Mouse (Mus musculus): ENCODE measurements at regions not wholly inside any gene's neighbourhood (a gene's known extent, or its start where the extent isn't known, plus 50 kb on each side); places are given as distances from the start of the nearest gene placed in this dataset.

DNA sequence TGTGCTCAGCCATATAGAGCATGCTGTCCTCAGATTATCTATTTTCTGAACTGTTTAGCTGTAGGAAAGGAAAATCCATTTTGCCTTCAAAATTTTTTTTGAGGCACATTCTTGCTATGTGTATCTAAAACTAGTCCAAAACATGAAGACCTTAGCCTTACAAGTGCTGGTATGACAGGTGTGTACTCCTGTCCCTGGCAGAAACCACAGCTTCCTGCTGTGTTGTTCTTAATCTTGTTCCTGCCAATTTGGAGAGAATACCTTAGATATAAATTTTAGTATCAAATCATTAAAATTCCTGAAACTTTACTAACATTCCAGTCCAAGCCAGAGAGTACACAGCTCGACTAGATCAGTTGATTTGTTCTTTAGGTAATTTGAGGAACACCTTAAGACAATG, 503.7 kb upstream of the Sptlc3 start:
- TF ChIP-seq CTCF (IDR thresholded peaks at IDR 0.05; ENCODE audit: low read depth) (no peak), EP300 (optimal IDR thresholded peaks at IDR 0.05) (no peak)

All from stomach, postnatal 0 days (tissue).